Mouse (Mus musculus) olfactory bulb, adult 2 months (tissue): ENCODE results near the gene En1. TPM values are rescaled to one million over a fixed set of nuclear protein-coding genes. Genes with fewer than 3 reads are reported as not detected.

Source experiments
- H3K27ac ChIP-seq: fragments of 200-500 bp; 2 replicates; pipeline ENCODE4 v1.5.1; 2012; ENCODE audit warnings: low read depth, low read length; ENCODE audit not compliant: insufficient read depth
- H3K4me1 ChIP-seq: fragments of 200-500 bp; 2 replicates; pipeline ENCODE4 v1.6.1; 2012; ENCODE audit warnings: low read length; ENCODE audit not compliant: control insufficient read depth, insufficient read depth
- H3K4me3 ChIP-seq: fragments of 200-500 bp; 2 replicates; pipeline ENCODE4 v1.5.1; 2012; ENCODE audit warnings: mild to moderate bottlenecking, low read depth, low read length, moderate library complexity; ENCODE audit not compliant: insufficient read depth
- CTCF ChIP-seq: fragments of 200-500 bp; IDR thresholded peaks from 2 replicates; pipeline ENCODE4 v1.5.1; 2012; ENCODE audit warnings: low read depth, mild to moderate bottlenecking, low read length, moderate library complexity; ENCODE audit not compliant: insufficient read depth
- POLR2A ChIP-seq: fragments of 200-500 bp; IDR thresholded peaks from 2 replicates; pipeline ENCODE4 v1.6.1; 2012; ENCODE audit warnings: mild to moderate bottlenecking, low read depth, low read length, moderate library complexity; ENCODE audit not compliant: insufficient read depth
- WGBS: fragments of 180-500 bp; shearing (Covaris S2); methylation state at CpG from one replicate; pipeline ENCODE4 v1.1.7; 2018; 5-methylcytosine and 5-hydroxymethylcytosine counted together
- polyA plus RNA-seq: library from polyadenylated mRNA; stranded (reverse); fragments of >200 nt; gene quantifications from 2 replicates; pipeline ENCODE4 v1.2.4, GENCODE M21; 2012; ENCODE audit warnings: low replicate concordance; ENCODE audit not compliant: missing spikeins, insufficient read depth, insufficient read length

The En1 gene
- polyA plus RNA-seq, 1 experiment: not detected

GRCm38 (mm10) chr1:120650068-120650467 is 47.9 kb downstream of the En1 start:
- H3K4me1 ChIP-seq: no peaks in the 10 kb centered on the region
- H3K4me3 ChIP-seq: no peak overlapping the region
- no peak for TF ChIP-seq CTCF
- TF ChIP-seq POLR2A: no peak
- H3K27ac ChIP-seq: no peak overlapping the region
- WGBS: 74% methylated on average over 8 of the region's 8 CpGs

GRCm38 (mm10) chr1:120651997-120652396 is 49.8 kb downstream of the En1 start:
- Histone ChIP-seq H3K27ac (no peak overlapping the region), H3K4me3 (no peak overlapping the region), H3K4me1 (no peaks in the 10 kb centered on the region)
- 60% methylated on average over 5 of the region's 5 CpGs for WGBS
- TF ChIP-seq CTCF (no peak), POLR2A (no peak)

- 56% methylated on average over 7 of the region's 7 CpGs for WGBS
- Histone ChIP-seq H3K4me3 (no peak overlapping the region), H3K27ac (no peak overlapping the region), H3K4me1 (no peaks in the 10 kb centered on the region)
- TF ChIP-seq POLR2A (no peak), CTCF (no peak)
Observed at GRCm38 (mm10) chr1:120654950-120655396, 52.8 kb downstream of the En1 start.

Other genes starting within 250 kb of the En1 start
- gene Marco, start 97.4 kb upstream of the En1 start, polyA plus RNA-seq: not detected in 2 replicates